Mouse (Mus musculus) Muller cell, postnatal 12 days (primary cell): ENCODE data around the gene Trp53i11.

Experiments used
- DNase-seq: peaks from one replicate; pipeline ENCODE4 v3.0.0-alpha.2; 2015; ENCODE audit errors: inconsistent ontology term

Gene Trp53i11

DNA sequence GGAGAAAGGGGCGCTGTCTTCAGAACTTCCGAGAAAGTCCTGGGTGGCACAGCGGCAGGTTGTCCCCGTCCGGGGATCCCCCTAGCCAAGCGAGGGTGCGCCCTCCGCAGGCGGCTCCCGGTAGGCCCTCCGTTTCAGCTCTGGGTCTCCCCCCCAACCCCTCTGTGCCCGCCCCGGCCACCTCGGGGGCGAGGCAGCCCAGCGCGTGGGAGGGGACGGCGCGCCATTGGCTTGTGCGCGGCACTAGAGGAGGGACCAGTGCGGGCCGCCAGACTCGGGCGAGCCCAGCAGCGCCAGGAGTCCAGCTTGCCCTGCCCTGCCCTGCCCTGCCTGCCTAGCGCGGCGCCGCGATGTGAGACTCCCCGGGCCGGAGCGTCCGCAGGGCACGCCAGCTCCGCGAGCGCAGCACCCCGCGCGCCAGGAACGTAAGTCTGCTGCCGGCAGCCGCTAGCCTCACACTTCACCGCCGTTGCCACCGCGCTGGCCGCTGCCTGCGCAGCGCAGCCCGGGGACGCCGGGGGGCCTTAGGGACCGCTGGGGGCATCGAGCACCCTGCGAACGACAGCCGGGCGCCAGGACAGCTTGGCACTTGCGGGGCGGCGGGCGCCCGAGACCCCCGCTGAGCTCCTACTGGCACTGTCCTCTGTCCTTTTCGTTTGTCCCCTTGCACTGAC, at the start of gene Trp53i11:
Gene Trp53i11, plus strand, starts transcription at position 226 of the 674 bp plus-strand sequence.
- DNase-seq = peak; percentile 94

DNA sequence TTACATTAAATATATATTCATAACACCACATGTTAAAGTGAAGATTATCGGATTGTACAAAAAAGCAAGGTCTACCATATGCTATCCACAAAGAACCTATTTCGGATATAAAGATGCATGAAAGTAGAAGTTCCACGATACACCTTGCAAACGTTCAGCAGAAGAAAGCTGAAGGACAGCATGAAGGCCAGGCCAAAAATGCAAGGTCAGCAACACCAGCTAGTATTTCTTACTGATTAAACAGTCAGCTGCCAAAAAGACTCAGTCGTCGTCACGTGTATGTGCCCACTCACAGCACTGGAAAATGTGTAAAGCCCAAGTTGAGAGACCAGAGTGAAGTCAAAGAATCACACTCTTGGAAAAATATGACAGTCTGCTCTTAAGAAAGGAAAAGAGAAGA, 47.9 kb upstream of the Trp53i11 start:
- DNase-seq = no peak

DNA sequence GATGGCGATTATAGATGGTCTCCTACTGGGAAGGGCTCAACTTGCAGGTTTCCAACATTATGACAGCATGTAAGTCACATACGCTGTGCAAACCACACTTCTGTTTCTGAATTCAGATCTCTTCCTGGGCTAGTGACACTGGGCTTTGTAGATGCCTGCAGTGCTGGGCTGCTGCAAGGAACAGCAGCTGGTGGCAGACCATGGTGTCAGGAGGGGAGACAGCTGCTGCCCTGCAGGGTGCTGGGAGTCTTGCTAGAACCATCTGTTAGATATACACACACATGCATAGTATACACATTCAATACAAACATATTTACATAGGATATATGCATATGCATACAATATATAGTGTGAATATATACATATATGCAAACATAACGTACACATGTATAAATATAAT, 46.0 kb upstream of the Trp53i11 start:
- no peak for DNase-seq

DNA sequence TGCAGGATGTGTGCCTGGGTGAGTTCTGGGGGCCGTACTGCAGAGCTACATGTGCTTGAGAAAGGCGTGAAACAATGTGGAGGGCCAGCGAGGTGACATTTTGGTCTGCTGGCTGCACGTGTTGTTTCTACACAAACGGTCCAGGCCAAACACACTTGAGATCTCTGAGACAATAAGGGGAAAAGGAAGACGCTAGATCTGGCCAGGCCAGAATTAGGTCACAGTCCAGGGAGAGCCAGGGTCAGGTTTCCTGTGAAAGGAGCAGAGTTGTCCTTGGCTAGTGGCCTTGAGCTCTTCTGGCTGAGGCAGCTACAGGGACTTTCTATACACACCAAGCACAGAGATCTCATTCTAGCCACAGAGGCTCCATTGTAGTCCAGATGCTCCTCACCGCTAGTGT, 44.7 kb upstream of the Trp53i11 start:
- peak; percentile 69 for DNase-seq

DNA sequence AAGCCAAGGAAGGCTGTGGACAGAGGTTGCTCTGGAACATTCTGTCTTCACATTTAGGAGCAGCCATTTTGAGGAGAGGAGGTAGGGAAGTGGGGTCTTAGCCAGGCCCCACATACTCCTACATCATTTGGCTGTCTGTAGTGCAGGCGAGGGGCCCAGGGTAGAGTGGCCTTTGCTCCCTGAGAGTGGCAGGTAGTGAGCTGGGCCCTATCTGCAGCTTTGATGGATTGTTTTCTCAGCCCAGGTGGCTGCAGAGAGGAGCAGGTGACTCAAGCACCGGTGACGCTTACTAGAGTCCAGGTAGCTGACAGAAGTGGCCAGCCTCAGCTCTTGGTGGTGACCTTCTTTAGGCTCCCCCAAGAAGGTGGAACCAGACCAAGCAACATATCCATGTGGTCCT, 43.2 kb upstream of the Trp53i11 start:
- no peak for DNase-seq

DNA sequence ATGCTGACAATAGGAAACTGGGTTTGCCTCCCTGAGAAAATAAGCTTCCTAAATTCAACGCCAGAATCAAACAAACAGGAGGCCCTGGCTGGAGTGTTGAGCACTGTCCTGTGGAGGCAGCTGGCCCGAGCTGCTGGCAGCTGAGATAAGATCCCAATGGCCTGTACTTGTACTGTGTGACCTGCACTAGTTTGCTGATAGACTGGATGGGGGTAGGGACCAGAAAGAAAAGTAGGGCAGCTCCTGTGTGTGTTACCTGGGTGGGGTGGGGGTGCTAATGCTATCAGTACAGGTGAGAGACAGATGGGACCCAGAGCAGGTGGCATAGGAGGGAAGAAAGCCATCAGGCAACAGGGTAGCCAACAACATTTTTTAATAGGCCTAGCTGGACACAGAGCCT, 37.3 kb upstream of the Trp53i11 start:
- DNase-seq = no peak

DNA sequence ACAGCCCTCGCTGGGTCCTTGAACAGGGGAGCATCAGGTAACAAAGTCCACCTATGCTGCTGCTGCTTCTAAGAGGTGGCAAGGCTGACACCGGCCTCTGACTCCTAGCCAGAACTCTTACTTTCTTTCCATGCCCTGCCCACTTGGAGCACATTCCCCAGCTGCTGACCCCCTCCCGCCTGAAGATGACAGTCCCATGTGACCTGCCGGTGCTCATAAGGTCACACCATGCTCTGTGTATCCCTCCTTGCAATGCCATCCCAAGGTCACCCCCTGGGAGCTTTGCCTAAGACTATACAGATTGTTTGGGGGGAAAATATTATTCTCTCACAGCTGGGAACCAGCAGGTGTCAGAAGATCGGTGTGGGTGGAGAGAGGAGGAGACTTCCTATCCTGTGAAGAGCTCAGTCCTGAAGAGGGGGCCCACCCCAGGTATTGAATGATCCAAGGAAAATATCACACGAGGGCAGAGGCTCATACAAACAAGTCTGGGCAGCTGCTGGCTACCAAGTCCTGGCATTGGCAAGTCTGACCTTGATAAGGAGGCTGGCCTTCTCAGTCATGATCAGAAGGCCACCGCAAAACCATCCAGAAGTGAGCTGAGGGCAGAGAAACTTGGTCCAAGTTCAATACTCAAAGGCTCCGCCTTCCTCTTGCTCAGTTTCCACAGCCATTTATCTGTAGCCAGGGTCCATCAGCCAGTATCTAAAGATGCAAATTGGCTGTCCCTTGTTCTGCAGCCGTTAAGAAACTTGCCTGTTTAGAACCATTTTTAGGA, 36.5 kb upstream of the Trp53i11 start:
- no peak for DNase-seq

DNA sequence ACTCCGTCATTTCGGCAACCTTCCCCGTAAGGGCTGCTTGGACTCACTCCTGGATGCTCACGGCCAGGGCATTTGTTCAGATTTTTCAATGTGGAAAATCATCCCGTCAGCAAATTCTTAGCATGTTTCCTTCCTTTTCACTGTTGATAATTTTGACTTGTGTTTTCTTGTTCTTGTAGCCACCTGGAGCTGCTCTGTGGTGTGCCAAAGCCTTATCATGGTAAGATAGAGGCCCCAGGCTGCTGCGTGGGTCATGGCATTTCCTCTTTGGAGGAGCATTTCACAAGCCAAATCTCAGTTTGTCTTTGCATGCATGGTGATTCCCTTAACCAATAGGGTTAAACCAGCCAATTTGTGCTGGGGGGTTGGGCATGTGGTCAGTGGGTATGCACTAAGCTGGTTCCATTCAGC, 35.2 kb upstream of the Trp53i11 start:
- peak; percentile 72 for DNase-seq

DNA sequence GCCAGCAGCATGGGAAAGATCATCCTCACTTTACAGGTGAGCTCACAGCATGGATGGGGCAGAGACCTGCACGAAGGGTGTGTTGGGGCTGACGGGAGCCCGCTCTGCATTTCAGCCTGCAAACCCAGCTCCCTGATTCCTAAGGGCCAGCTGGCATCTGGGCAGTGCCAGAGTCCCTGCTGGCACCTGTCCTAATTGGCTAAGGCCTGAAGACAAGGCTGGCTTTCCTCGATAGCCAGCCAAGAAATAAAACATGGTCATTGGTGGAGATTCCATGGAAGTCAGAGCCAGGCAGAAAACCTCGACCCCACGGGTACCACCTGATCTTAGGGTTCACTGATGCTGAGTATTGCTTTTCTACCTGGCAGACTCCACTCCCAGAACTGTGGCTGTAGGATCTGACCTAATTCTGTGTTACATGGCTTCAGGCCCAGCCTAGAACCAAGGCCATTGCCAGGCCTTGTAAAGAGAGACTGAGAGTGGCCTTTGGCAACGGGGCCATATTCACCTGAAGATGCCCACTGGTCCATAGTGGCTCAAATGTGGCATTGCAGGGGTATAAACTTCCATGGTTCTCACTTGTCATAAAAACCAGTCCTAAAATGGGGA, 34.4 kb upstream of the Trp53i11 start:
- DNase-seq = peak; percentile 64

DNA sequence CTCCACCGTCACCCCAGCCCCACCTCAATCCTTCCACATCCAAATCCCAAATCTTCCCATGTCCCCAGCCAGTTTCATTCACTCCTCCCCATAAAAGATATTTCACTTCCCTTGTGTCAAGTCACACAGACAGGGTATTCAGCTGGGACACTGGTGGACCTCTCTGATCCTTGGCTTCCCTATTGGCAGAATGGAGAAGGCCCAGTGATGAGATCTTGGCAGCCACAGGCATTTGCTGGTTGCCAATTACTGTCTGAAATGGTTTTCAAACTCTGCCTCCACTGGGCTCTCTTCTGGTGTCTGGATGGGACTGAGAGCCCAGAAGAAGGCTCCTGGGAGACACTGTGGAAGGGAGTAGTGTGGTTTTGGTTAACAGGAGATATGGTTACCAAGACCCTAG, 33.5 kb upstream of the Trp53i11 start:
- no peak for DNase-seq

DNA sequence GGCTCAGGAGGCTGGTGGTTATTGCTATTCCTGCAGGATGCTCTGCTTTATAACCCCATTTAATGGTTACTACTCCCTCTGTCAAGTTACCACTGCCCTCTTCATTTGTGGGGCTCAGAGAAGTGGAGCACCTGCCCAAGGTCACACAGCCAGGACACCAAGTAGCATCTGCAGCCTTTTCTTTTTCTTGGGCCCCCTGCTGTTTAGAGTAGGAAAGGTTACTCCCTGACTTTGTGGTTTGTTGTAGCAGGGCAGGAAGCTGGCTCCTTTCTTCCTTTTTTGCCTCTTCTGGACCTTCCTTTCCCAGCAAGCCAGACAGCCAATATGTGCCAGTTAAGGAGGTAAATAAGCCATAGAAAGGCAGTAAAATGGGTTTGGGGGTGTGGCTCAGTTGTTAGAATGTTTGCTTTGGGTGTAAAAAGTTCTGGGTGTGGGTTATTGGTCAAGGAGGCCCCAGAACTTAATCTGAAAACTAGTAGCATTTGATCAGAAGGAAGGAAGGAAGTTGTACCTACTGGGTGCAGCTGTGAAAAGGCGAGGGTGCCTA, 32.8 kb upstream of the Trp53i11 start:
- no peak for DNase-seq

DNA sequence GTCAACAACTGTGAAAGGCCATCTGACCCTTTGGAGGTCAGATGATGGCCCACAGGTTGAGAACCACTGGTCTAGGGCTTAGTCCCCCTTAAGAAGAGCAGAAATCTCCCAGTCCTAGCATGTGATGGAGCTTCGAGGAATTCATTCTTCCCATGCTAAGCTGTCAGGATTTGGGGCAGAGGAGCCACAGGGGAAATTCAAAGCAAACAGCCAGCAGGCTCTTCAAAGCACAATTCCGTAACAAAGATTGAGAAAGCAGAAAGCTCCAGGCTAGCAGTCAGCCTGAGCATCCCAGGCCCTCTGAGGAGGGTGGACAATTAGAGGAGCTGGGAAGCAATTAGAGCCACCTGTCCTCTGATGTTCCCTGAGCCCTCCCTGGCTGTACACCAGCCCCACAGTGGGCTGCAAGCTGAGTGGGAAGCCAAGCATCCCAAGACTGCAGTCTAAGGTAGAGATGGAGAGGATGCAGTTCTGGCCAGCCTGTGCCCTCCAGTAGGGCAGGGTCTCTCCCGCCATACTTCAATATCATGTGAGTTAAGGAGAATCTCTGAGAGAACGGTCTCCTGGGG, 26.8 kb upstream of the Trp53i11 start:
- no peak for DNase-seq

DNA sequence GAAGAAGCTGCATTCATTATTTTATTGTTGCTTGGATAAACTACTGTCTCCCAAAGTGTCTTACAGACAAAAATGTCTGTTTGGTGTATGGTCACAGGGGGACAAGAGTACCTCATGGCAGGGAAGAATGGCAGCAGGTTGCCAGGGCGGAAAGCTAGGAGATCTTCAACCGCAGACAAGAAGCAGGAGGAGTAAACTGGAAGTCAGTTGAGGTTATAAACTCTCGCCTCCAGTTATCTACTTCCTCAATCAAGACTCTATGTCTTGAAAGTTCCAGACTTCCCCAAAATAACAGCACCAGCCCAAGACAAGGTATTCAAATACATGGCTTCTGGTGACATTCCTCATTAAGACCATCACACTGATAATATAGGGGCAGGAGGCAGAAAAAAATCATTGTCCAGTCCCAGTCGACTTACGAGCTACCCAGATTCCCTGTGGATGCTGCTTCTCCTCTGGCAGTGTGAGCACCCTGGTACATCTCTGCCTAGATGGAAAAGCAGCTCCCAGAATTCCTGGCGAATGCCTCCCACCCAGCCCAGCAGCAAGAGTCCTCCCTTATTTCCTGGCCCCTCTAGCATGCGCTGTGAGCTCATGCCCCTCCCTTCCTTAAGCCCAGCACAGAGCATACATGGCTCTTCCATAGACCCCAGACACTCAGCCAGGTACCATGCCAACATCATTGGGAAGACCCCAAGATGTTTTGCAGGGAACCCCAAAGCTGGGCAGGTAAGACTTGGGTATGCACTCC, 25.3 kb upstream of the Trp53i11 start:
- no peak for DNase-seq

DNA sequence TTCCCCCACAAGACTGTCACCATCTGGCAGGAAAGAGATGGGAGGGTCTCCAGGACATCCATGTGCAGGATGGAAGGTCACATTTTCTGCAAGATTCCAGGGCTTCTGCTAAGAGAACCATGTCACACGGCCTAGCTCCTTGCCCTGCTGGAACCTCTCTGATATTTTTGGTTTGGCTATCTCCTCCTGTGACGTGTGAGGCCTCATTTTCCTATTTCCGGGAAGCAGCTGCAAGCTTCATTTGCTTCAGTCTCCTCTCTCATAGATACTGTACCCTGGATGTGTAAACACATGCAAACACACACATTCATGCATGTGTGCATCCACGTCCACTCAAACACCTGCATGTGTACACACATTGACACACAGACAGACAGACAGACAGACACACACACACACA, 24.6 kb upstream of the Trp53i11 start:
- DNase-seq = no peak

DNA sequence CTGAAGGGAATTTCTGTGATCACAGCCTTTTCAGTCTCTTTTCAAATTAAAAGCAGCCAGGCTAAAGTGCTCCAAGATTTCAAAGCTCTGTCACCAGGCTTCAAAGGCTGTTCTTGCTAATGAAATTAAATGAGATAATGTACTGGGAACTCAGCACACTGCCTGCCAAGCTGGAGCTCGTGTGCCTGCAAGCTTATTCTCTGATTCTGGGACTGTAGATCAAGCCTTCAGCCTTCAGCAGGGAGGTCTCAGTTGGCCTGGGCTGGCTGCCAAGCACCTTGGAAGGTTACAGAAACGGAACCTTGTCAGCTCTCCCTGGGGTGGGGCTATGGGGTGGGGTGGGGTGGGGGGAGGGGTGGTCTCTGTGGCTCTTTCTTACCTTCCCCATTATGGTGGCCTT, 24.0 kb upstream of the Trp53i11 start:
- DNase-seq = no peak

DNA sequence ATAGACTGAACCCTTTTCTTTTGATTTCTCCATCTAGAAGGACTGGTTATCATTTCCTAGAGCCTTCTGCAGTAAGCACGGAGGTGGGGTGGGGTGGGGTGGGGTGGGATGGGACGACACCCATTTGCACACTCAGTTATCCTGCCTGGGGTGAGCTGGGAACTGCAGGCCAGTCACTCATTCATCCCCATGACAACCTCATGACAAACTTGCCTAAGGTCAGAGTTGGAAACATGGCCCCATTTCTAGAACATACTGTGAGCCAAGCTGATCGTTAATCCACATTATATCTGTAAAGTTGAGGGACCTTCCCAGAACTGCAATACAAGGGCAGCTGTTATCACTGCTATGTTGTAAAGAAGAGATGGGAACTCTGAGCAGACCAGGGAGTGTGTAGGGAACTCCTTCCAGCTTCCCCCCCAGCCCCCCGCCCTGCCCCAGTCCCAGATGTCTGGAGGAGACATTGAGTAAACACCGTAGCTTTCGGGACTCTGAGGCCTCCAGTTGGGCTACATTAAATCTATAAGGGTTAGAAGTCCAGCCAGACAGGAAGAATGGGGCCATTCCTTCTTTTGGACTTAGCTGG, 23.5 kb upstream of the Trp53i11 start:
- no peak for DNase-seq

DNA sequence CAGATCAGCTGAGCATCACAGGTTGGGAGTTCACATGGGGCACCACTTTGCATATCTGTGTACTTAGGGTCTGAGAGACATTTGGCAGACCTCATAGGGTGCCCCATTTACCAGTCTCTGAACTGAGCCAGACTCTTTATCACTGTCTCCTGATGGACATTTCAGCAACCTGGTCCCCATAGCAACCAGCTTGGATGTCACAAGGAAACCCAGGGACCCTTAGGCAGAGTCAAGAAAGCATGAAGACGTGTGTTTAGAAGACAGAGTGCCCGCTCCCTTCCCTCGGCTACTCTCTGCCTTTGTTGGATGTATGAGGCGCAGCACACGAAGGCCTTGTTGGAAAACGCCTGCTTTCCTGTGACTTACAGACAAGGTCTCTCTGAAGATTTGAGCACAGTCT, 21.1 kb upstream of the Trp53i11 start:
- no peak for DNase-seq

DNA sequence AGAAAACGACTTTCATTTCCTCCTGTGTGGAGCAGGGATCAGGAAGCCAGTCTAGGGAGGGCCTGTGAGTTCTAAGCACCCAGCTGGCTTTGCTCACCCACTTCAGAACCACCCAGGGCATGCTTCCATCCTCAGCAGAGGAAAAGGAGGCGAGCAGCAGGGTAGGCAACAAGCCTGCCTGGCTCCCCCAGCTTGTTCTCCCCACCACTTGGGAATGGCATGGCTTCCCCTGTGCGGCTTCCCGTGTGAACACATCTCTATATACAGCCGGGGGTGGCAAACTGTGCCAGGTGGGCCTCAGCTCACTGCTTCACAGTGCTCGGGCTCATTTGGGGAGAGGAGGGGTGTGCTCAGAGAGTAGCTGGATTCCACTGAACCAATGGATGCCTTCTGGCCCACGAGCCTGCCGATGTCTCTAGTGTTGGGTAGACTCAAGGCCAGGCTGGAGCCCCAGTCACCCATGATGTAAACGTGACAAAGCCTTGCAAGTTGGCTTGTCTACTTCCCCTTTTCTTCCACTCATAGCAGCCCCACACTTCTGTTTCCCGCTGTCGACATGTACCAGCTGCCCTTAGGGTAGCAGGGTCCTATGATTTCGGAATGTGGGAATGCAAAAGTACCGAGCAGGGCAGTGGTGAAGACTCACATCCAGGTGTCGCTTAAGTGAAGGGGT, 20.5 kb upstream of the Trp53i11 start:
- DNase-seq = no peak

DNA sequence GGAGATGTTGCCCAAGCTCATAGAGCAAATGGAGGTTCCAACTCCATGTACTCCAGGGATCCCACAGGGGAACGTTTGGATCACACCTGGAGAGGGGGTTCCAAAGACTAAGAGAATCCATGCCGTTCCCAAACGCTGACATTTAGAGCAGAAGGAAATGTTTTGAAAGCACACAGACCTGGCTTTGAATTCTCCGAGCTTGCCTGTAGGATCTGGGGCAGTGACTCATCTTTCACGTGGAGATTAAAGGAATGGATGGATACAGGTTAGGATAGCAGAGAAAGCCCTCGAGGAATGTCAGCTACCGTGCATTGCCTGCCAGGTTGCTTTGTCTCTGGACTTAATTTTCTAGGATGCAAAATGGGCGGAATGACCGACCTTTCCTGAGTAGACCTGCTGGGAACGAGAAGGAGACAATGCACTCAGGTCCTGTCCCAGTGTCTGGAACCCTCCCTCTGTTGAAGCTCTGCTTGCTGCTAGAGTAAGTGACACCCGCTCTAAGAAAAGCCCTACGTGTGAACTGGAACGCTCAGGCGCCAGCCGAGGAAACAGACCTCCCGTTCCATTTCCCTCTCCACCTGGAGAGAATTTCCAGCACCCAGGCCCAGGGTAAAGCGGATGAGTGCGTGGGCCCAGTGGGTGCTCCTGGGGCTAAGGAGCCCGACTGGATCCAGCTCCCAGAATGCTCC, 17.0 kb upstream of the Trp53i11 start:
- DNase-seq = no peak

DNA sequence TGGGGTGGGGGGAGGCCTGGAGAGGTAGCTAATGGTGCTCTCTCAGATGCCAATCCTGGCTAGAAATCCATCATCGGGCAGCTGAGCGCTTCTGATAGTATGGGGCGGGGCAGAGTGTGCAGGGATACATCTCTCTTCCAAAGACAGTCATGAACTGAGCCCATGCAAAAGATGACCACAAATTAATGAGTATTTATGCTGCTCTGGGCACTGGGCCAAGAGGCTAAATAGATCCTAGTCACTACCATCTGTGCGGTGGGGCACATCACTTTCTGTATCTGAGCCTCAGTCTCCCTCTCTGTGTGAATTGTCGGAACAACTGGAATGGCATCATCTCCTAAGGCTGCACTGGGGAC, 16.5 kb upstream of the Trp53i11 start:
- peak; percentile 7 for DNase-seq
